Mouse (Mus musculus) ES-Bruce4 (cell line): ENCODE measurements around the gene Sipa1l2. TPM values are rescaled to one million over a fixed set of nuclear protein-coding genes. Genes with fewer than 3 reads are reported as not detected.

ENCODE experiments used
- H3K27ac ChIP-seq: 2 replicates; pipeline ENCODE4 v1.5.1; 2012; ENCODE audit warnings: low read length, inconsistent platforms; ENCODE audit not compliant: insufficient read depth
- H3K27me3 ChIP-seq: 2 replicates; pipeline ENCODE4 v1.6.1; 2012; ENCODE audit warnings: mild to moderate bottlenecking, low read length, inconsistent platforms; ENCODE audit not compliant: control insufficient read depth, poor library complexity, insufficient read depth, severe bottlenecking
- H3K36me3 ChIP-seq: 2 replicates; pipeline ENCODE4 v1.6.1; 2012; ENCODE audit warnings: inconsistent platforms, mild to moderate bottlenecking, low read length, moderate library complexity; ENCODE audit not compliant: control insufficient read depth, poor library complexity, insufficient read depth, severe bottlenecking
- H3K4me1 ChIP-seq: one replicate; pipeline ENCODE4 v1.8.1; 2011; ENCODE audit warnings: low read length; ENCODE audit not compliant: control insufficient read depth, insufficient read depth
- H3K4me3 ChIP-seq: 2 replicates; pipeline ENCODE4 v1.5.1; 2011; ENCODE audit warnings: low read depth, mild to moderate bottlenecking, low read length
- H3K9ac ChIP-seq: 2 replicates; pipeline ENCODE4 v1.6.1; 2012; ENCODE audit warnings: low read depth, mild to moderate bottlenecking, inconsistent platforms; ENCODE audit not compliant: poor library complexity, severe bottlenecking
- H3K9me3 ChIP-seq: replicated peaks from 2 replicates; pipeline ENCODE4 v1.6.1; 2012; ENCODE audit warnings: mild to moderate bottlenecking, low read length, inconsistent platforms; ENCODE audit not compliant: control insufficient read depth, poor library complexity, insufficient read depth, severe bottlenecking
- CTCF ChIP-seq: IDR thresholded peaks from one replicate; pipeline ENCODE4 v1.8.1; 2011; ENCODE audit warnings: low read depth, low read length
- EP300 ChIP-seq: IDR thresholded peaks from 2 replicates; pipeline ENCODE4 v1.6.1; 2011; ENCODE audit warnings: low read depth, low read length; ENCODE audit not compliant: insufficient read depth
- POLR2A ChIP-seq: IDR thresholded peaks from one replicate; pipeline ENCODE4 v1.8.1; 2011; ENCODE audit warnings: low read length; ENCODE audit not compliant: insufficient read depth
- polyA plus RNA-seq: library from polyadenylated mRNA; stranded (reverse); fragments of >200 nt; gene quantifications from 2 replicates; pipeline ENCODE4 v1.2.4, GENCODE M21; 2011; ENCODE audit warnings: low read depth; ENCODE audit not compliant: missing spikeins, insufficient read depth, insufficient read length

The Sipa1l2 gene
- polyA plus RNA-seq, 1 experiment: 25.1 TPM

DNA sequence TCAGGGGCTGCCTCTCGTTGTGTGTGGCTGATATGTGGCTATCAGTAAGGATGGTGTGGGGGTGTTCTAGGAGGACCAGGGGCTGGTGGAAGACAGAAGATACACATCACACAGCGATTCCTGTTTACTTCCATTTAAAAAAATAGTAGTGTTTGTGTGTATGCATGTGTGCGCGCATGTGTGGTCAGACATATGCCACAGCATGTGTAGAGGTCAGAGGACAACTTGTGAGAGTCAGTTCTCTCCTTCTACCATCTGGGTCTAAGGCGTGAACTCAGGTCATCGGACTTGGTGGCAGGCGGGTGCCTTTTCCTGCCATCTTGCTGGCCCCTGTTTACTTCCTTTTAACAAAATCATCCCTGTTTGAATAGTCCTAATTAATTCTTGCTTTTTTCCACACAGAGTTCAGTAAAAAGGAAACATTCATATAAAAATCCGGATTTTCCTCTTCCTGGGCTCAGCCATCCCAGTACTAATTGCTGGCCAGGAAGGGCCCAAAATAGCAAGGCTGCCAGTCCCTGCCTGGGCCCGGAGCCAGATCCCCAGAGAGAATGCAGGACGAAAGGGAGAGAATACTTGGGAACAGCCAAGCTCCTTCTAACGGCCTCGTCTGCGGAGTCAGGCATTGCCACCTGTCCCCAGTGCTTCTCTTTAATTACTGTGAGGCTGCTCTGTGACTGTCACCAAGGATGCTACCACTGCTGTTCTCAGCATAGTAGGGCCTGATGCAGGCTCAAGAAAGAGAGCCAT is 179.7 kb downstream of the Sipa1l2 start:
- H3K4me1 ChIP-seq: no peaks in the 10 kb centered on the region
- H3K4me3 ChIP-seq: no peak overlapping the region
- H3K36me3 ChIP-seq: no peaks in the 10 kb centered on the region
- H3K27me3 ChIP-seq: no peaks in the 10 kb centered on the region
- no peaks in the 10 kb centered on the region for H3K9me3 ChIP-seq
- H3K9ac ChIP-seq: no peak overlapping the region
- TF ChIP-seq POLR2A (no peak), EP300 (no peak), CTCF (no peak)
- no peak overlapping the region for H3K27ac ChIP-seq

- no peaks in the 10 kb centered on the region for H3K27me3 ChIP-seq
- no peak overlapping the region for H3K4me3 ChIP-seq
- no peak overlapping the region for H3K9ac ChIP-seq
- no peaks in the 10 kb centered on the region for H3K36me3 ChIP-seq
- no peak for TF ChIP-seq EP300
- TF ChIP-seq POLR2A: no peak
- no peak for TF ChIP-seq CTCF
- H3K27ac ChIP-seq: no peak overlapping the region
- no peaks in the 10 kb centered on the region for H3K9me3 ChIP-seq
- H3K4me1 ChIP-seq: no peaks in the 10 kb centered on the region
Measured at GRCm38 (mm10) chr8:125389280-125389679, 180.3 kb downstream of the Sipa1l2 start.

DNA sequence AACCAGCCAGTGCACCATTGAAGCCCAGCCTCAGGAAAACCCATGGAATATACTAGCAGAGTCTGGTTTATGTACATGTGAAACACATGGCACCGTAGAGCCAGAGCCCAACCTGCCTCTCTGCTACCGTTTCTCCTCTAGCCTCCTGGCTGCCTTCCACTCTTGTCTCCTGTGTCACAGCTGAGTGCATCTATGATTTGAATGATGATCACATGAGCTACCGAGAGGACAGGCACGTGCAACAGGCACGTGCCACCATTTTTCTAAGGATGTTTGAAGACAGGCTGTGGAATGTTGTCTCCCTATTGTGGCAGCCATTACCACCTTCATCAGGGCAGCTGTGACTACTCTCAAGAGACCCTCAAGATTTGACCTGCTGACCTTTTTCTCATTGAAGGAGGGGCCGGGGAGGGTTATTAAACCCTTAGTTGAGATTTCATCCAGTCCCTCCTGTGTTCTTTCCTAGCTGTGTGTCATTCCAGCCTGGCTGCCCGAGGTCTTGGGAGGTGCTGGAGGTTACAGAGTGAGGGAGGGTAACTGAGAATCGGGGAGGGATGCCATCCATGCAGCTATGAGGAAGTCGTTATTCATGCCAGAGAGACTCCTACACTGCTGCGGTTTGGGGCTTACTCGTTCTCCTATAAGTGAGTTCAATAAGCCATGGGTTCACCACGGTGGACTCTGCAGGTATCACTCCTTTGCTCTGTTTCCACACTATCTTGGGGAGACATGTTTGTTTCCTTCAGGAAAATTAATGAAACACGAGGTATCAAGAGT is 181.0 kb downstream of the Sipa1l2 start:
- no peaks in the 10 kb centered on the region for H3K9me3 ChIP-seq
- no peaks in the 10 kb centered on the region for H3K27me3 ChIP-seq
- no peak overlapping the region for H3K4me3 ChIP-seq
- no peak overlapping the region for H3K27ac ChIP-seq
- TF ChIP-seq CTCF (no peak), POLR2A (no peak), EP300 (no peak)
- H3K9ac ChIP-seq: no peak overlapping the region
- no peaks in the 10 kb centered on the region for H3K36me3 ChIP-seq
- H3K4me1 ChIP-seq: no peaks in the 10 kb centered on the region

DNA sequence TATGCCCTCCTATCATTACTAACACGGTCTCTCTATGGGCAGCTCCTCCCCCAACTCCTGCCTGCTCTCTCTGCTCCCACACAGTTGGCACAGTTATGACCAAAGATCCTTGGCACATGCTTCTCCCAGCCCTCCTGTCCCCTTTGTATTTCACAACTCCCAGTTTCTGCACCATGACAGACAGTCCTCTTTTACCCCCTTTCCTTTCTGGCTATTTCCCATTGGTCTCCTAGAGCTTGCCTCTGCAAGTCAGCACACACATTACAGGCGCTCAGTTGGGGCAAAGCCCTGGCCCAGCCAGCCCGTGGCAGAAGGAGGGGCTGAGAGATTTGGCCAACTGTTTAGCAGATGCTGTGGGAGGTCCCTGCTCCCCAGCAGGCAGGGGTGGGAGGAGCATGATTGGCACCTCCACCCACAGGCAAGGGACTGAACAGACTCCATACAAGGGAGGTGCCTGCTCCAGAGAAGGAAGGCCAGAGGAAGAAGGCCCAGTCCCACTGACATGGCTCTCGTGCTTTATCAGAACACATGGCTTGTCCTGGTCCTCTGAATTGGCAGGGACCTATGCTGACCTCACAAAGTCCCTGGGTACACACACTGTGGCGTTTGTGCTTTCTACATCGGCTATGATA is 184.0 kb downstream of the Sipa1l2 start:
- no peak for TF ChIP-seq POLR2A
- no peak for TF ChIP-seq CTCF
- no peak for TF ChIP-seq EP300
- H3K9ac ChIP-seq: no peak overlapping the region
- no peak overlapping the region for H3K27ac ChIP-seq

DNA sequence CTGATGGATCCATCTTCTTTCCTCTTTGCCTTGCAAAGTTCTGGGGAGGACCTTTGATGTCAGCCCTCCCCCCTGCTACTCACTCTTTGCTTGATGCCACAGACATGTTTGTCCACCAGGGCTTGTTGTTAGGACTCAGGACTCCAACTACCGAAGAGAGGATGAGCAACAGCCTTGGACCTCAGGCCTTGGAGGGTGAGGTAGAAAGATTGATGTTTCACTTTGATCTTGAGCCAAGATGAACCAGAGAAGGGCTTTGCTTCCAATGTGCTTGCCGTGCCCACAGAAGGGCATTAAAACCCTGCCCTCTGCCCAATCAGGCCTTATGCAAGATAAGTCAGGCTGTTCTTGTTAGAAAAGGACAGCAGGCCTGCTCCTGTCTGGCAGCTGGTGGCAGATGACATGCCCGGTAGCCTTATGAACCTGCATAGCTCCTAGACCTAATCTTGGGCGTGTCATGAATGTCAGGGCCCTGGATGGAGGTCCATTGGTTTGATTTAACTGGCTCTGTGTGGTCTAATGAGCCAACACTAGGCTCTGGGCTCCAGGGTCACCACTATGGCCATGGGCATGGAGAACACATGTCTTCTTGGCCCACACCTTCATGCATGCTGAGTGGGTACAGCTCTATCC is 184.9 kb downstream of the Sipa1l2 start:
- Histone ChIP-seq H3K27ac (no peak overlapping the region), H3K36me3 (no peaks in the 10 kb centered on the region), H3K9ac (no peak overlapping the region), H3K4me3 (no peak overlapping the region), H3K4me1 (no peaks in the 10 kb centered on the region), H3K27me3 (no peaks in the 10 kb centered on the region), H3K9me3 (no peaks in the 10 kb centered on the region)
- TF ChIP-seq POLR2A (no peak), CTCF (no peak), EP300 (no peak)

More for the DNA sequence above, 184.0 kb downstream of the Sipa1l2 start:
- no peaks in the 10 kb centered on the region for H3K9me3 ChIP-seq
- H3K4me1 ChIP-seq: no peaks in the 10 kb centered on the region
- H3K27me3 ChIP-seq: no peaks in the 10 kb centered on the region
- H3K36me3 ChIP-seq: no peaks in the 10 kb centered on the region
- H3K4me3 ChIP-seq: no peak overlapping the region
